Mouse (Mus musculus): ENCODE measurements around the gene Clcn1. TPM values are rescaled to one million over a fixed set of nuclear protein-coding genes. Genes with fewer than 3 reads are reported as not detected.

Gene Clcn1
- total RNA-seq, 2 experiments from 2014 or later, result 4.8 to 6.0 TPM

DNA sequence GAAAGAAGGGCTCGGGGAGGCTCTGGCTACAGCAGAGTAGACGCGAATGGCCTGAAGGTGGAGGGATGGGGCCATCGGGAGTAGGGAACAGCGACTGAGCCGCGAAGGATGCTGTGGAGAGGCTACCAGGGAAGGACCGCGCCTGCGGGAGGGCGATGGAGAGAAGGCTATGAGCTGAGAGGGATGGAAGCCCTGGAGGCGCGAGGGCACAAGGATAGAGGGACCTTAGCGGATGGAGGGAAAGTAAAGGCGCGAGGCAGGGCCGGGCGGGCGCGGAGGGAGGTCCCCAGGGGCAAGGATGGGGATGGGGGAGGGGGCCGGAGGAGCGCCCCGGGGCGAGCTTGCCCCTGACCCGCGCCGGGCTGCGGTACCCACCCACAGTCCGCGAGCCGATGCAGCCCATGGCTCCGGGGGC lies 37.6 kb downstream of the Clcn1 start:
- no peak for TF ChIP-seq CTCF (conservative IDR thresholded peaks at IDR 0.05)
- Histone ChIP-seq H3K4me3 (peak overlapping the region; percentile 91), H3K27ac (peak overlapping the region; percentile 96)
- DNase-seq (ENCODE audit: low spot score in 2 of 2), result peak in 1 of 2 experiments; percentile 37

DNA sequence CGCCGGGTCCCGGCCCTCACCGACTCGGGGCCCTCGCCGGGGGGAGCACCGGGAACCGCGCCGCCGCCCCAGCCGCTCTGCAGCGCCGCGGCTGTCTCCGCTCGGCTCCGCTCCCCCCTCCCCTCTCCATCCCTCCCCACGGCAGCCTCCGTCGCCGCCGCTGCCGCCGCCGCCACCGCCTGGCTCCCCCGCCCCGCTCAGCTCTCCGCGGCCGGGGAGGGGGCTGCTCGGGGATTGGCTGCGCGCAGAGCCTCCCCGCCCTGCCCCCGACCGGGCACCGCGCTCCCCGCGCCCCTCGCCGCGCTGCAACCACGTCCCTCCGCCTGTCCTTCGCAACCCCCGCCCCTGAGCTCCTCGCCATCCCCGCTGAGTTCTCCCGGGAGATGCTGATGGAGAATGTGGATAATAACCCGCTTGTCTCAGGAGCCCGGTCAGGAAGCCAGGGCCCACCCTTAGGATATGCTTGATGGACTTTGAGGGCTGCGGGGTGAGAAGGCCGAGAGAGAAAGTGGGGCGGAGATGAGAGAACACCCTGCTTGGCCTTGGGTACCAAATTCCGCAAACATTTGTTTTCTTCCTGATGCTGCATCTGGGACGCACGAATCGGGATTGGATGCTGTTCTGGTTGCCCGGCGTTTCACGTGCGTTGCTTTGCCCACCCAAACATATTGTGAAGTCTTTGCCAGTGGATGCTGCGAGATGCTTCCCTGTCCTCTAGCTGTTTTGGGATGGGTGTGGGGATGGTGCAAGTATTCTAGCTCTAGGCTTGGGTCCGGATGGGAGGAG lies 38.2 kb downstream of the Clcn1 start, which contains the start of gene Fam131b:
TSS of gene Fam131b (minus strand) at position 162 of the 786 bp plus-strand sequence.
- peak; percentile 66 to 77 for DNase-seq (ENCODE audit: low spot score in 2 of 2)
- TF ChIP-seq CTCF (conservative IDR thresholded peaks at IDR 0.05), result no peak
- Histone ChIP-seq H3K4me3 (peak within 1 kb of the TSS; percentile 91), H3K27ac (peak within 1 kb of the TSS; percentile 96)

DNA sequence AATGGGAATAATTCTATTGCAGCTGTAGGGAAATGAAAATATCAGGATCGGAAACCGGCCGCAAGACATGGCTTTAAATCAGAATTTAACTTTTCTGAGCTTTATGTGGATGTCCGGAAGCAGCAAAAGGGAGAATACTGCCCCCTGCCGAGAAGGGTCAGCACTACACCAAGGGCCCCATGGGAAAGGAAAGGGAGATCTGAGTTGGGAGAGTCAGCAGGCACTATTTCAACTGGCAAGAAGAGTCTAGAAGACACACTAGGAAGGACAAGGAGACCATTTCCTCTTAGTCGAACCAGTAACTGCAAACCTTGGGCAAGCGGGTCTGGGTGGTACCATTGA lies 38.8 kb downstream of the Clcn1 start:
- peak; percentile 87 to 91 for DNase-seq (ENCODE audit: low spot score in 2 of 2)
- peak overlapping the region; percentile 91 for H3K4me3 ChIP-seq
- H3K27ac ChIP-seq, result peak overlapping the region; percentile 96
- TF ChIP-seq CTCF (conservative IDR thresholded peaks at IDR 0.05), result peak; percentile 97

DNA sequence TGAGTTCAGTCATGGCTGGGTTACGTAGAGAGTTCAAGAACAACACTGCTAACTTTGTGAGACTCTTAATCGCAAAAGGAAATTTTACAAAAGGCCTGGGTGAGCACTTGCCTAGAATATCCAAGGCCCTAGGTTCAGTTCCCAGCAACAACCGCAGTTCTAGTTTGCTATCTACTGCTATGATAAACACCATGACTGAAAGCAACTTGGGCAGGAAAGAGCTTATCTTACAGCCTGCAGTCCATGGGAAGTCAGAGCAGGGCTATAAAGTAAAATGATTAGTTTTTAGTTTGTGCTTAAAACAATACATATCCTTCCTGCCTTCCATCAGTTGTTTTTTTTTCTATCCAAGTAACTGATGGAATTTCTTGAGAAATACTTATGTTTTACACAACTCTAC lies 40.0 kb downstream of the Clcn1 start:
- Histone ChIP-seq H3K27ac (no peak overlapping the region), H3K4me3 (no peak overlapping the region)
- DNase-seq (ENCODE audit: low spot score in 2 of 2), result no peak
- no peak for TF ChIP-seq CTCF (conservative IDR thresholded peaks at IDR 0.05)

DNA sequence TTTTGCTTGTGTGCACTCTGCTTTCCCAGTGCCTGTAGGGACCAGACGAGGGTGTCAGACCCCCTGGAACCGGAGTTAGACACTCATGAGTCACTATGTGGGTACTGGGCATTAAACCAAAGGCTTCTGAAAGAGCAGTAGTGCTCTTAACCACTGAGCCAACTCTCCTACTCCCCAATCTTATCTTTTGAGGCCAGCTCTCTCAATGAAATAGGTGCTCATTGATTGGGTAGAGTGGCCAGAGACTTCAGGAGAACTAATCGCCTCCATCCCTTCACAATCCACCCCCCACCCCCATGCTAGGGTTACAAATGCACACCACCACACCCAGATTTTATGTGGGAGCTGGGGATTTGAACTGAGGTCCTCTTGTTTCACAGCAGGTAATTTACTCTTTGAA lies 42.3 kb downstream of the Clcn1 start:
- Histone ChIP-seq H3K27ac (no peak overlapping the region), H3K4me3 (no peak overlapping the region)
- DNase-seq (ENCODE audit: low spot score in 2 of 2), result no peak
- no peak for TF ChIP-seq CTCF (conservative IDR thresholded peaks at IDR 0.05)

DNA sequence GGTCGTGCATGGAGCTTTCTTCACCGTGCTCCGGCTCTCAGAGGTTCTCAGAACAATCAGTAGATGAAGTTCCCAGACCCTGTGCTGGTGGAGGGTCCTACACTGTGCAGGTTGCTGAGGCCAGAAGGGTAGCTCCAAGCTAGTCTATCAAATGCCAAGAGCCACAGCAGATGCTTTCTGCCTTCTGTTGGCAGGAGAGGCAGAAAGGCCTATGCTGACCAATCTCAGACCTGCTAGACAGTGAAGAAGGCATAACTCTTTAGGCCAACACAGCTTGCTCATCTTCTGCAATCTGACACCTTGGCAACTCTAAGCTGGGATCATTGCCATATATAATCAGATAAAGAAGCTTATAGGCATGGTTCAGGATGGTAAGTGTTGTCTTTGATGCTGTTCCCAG lies 43.7 kb downstream of the Clcn1 start:
- no peak for TF ChIP-seq CTCF (conservative IDR thresholded peaks at IDR 0.05)

DNA sequence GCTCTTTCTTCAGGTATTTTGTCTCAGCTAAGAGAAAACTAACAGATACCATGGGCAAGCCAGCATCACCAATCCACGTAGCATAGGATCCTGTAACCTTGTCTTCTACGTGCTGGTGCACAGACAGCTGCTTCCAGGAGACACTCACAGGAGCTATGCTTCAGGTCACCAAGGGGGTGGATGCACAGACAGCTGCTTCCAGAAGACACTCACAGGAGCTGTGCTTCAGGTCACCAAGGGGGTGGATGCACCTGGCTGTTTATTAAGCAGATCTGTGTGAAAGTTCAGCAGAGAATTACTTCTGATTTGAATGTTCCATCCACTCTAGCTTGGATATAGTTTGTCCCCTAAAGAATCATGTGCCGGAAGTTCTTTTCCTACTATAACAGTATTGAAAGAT lies 44.5 kb downstream of the Clcn1 start:
- no peak for TF ChIP-seq CTCF (conservative IDR thresholded peaks at IDR 0.05)
- H3K27ac ChIP-seq, result no peak overlapping the region
- H3K4me3 ChIP-seq, result no peak overlapping the region
- DNase-seq (ENCODE audit: low spot score in 2 of 2), result no peak

More for the DNA sequence above, 43.7 kb downstream of the Clcn1 start:
- no peak for DNase-seq (ENCODE audit: low spot score in 2 of 2)
- H3K27ac ChIP-seq, result no peak overlapping the region
- H3K4me3 ChIP-seq, result no peak overlapping the region

DNA sequence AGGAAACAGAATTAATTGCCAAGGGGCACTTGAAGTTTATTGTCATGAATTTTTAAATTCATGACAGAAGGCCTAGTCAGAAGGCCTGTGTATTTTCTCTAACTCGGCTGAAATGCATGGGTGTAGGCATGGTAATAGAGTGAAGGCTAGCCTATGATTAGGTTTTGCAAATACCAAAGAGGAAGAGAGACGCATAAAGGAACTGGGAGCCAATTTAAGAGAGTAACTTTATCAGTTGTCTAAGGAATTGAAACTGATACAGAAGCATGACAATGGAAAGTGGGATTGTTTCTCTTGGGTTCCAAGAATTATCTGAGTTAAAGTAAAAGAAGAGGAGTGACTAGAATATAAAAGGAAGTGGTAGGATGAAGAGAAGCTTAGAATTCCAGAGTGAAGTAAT lies 52.7 kb downstream of the Clcn1 start:
- H3K27ac ChIP-seq, result no peak overlapping the region
- no peak for DNase-seq (ENCODE audit: low spot score in 2 of 2)
- TF ChIP-seq CTCF (conservative IDR thresholded peaks at IDR 0.05), result no peak
- H3K4me3 ChIP-seq, result no peak overlapping the region

DNA sequence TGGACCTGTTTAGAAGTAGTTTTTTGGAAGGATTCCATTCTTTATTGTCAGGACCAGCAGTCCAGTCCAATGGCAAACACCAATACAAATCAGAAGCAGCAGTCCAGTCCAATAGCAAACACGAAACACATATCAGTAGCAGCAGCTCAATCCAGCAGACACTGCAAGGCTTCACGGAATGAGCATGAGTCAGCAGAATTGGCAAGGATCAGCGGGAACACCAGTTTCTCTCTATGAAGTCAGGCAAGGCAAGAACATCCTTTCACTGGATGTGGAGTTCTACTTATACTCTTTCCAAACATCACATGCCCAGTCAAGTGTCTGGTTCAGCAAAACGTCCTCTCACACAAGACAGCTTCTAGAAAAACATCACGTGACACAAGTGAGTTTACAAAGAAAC lies 53.5 kb downstream of the Clcn1 start:
- Histone ChIP-seq H3K27ac (no peak overlapping the region), H3K4me3 (no peak overlapping the region)
- no peak for DNase-seq (ENCODE audit: low spot score in 2 of 2)
- no peak for TF ChIP-seq CTCF (conservative IDR thresholded peaks at IDR 0.05)

DNA sequence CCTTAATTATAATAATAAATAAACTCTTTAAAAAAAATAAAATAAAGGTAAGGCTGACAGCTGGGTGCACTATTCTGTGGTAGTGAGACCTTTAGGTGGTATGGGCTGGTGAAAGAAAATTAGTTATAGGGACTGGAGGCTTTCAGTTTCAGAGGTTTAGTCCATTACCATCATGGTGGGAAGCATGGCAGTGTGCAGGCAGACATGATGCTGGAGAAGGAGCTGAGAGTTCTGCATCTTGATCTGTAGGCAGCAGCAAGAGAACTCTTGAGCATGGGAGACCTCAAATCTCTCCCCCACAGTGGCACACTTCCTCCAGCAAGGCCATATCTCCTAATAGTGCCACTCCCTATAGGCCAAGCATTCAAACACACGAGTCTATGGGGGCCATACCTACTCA lies 55.7 kb downstream of the Clcn1 start:
- no peak overlapping the region for H3K4me3 ChIP-seq
- TF ChIP-seq CTCF (conservative IDR thresholded peaks at IDR 0.05), result no peak
- peak overlapping the region; percentile 84 for H3K27ac ChIP-seq
- no peak for DNase-seq (ENCODE audit: low spot score in 2 of 2)

DNA sequence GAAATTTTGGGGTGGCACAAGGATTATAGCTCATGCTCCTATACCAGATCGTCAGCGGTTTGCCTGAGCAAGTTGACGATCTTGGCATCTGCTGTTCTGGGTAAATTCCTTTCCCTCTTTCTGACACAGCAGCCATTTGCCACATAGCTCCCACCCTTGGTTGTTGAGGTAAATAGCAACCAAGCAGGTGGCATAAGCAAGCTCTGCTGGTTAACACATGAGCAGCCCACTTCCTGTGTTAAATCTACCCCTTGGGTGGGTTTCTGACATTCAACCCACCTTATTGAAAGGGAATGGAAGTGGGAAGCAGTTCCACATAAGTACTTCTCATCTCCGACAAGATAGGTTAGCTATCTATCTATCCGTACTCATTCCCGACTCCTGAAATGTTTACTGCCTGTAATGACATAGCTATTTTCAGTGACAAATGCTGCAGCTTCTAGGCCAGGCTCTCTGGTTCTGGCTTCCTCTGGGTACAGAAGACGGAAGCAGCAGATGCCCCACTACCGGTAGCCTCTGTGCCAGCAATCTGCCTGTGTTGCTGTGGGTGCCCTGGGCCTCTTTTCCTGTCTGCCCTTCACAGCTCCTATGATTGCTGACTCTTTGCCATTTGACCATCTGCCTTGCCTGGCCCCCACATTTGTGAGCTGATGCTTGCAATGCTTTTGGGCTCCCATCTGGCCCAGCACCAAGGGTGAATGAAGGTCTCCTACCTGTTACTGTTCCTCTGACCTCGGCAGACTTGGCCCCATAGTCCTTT lies 57.1 kb downstream of the Clcn1 start:
- TF ChIP-seq CTCF (conservative IDR thresholded peaks at IDR 0.05), result no peak
- DNase-seq (ENCODE audit: low spot score in 2 of 2), result peak in 1 of 2 experiments; percentile 44
- no peak overlapping the region for H3K4me3 ChIP-seq
- peak overlapping the region; percentile 84 for H3K27ac ChIP-seq

DNA sequence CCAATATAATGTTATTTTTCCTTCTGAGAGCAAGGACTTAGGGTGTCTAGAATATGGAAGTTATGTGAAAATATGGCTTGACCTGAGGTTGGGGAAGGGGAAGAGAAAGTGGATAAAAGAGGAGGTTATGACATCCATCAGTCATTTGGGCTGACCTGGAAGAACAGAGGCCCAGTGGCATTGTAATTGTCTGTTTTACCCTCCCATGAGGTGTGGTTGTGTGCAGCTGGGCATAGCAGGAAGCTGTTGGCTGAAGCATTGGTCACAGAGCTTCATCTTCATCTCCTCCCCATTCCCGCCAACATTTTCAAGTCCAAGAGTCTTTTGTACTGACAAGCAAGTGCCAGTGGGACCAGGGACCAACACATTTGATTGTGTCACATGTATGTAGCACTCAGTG lies 57.8 kb downstream of the Clcn1 start:
- no peak for TF ChIP-seq CTCF (conservative IDR thresholded peaks at IDR 0.05)
- Histone ChIP-seq H3K4me3 (no peak overlapping the region), H3K27ac (peak overlapping the region; percentile 84; the same call in 1 of the 2 replicates)
- no peak for DNase-seq (ENCODE audit: low spot score in 2 of 2)

DNA sequence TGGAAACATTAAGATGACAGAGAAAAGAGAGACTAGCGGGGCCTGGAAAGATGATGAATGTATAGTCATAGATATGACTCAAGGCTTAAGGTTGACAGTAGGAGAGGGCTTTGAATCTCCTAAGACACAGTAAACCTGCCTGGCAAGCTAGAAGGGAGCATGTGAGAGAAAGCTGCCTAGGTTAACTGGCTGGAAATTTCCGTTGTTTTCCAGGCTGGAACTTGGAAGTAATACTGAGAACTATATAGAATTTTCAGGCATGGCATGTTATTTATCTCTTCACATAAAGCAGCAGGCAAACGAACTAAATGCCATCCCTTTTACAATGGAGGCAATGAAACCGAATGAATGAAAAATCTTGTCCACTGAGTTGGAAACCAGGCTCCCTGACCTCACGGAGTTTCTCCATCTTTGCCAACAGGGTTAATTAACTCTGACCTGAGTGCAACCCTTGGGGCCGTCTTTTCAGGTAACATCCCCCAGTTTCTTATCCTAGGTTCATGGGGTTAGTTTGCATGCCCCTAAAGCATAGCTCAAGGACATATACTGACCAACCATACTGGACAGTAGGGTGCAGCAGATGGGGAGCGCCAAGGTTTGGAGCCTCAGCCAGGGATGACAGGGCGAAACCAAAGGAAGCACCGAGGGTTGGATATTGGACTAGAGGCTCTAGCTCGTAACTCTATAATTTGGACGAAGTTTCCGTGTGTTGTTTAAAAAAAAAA lies 62.0 kb downstream of the Clcn1 start:
- H3K27ac ChIP-seq, result peak overlapping the region; percentile 98; the same call in 1 of the 2 replicates
- TF ChIP-seq CTCF (conservative IDR thresholded peaks at IDR 0.05), result no peak
- no peak for DNase-seq (ENCODE audit: low spot score in 2 of 2)
- peak overlapping the region; percentile 95; the same call in 1 of the 2 replicates for H3K4me3 ChIP-seq

All from layer of hippocampus, adult 2 months (tissue).